Mouse (Mus musculus): ENCODE measurements around the gene Arhgef9. TPM values are rescaled to one million over a fixed set of nuclear protein-coding genes. Genes with fewer than 3 reads are reported as not detected.
A peak's percentile ranks its signal among the peaks of the same experiment; 100 is the strongest.

Gene Arhgef9
- 10.1 and 10.2 TPM in 2 replicates for polyA plus RNA-seq (2015; fragmentation: Nextera tagmentation; extraction: Ambion mirVana)

DNA sequence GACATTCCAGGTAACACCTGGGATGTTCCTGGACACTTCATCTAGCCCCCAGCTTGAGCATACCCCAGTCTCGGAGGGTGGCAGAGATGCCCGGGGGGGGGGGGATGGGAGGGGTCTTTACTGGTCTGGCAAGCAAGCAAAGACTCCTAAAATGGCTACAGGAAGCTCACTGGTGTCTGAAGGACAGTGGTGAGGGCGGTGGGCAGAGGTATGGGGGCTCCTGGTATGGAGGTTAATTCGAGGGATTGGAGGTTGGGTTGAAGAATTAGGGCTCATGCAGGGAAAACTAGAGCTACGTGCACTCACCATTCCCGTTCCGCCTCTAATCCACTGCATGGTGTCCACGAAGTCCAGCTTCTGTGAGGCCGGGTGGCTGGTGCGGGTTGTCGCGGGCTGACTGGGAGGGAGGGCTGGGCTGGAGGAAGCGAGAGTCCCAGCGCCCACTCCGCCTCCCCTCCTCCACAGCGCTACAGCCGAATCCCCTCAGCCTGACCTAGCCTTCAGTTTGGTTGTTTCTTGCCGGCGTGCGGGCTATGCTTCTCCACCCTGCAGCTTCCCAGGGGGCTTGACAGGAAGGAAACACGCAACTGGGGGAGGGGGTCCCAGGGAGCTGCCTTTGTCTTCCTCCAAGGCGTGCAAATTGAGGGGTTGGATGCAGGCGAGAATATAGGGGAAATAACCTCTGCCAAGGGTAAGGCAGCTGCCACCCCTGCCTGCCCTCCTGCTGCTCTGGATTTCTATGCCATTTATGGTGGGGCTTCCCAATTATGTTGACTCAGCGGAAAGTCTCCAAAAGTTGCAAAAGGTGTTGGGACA is at the start of gene Arhgef9:
TSS of gene Arhgef9 (minus strand) at position 753 of the 816 bp plus-strand sequence.
- peak; percentile 62; the same call in 1 of the 2 replicates for ATAC-seq (ENCODE audit: borderline replicate concordance, extremely low read depth, low FRiP score, low TSS enrichment)
- 22% methylated on average over 24 of the region's 24 CpGs for WGBS
- Histone ChIP-seq H3K4me1 (no peaks in the 10 kb centered on the region), H3K9me3 (no peaks in the 10 kb centered on the region), H3K27ac (no peak within 1 kb of the TSS), H3K27me3 (0 out of 2 replicates have a peak, but pooled peaks cover under 1% of the 10 kb centered on the region), H3K36me3 (no peaks in the 10 kb centered on the region), H3K9ac (peak within 1 kb of the TSS; percentile 37), H3K4me3 (peak within 1 kb of the TSS; percentile 42), H3K4me2 (peak within 1 kb of the TSS; percentile 63)

DNA sequence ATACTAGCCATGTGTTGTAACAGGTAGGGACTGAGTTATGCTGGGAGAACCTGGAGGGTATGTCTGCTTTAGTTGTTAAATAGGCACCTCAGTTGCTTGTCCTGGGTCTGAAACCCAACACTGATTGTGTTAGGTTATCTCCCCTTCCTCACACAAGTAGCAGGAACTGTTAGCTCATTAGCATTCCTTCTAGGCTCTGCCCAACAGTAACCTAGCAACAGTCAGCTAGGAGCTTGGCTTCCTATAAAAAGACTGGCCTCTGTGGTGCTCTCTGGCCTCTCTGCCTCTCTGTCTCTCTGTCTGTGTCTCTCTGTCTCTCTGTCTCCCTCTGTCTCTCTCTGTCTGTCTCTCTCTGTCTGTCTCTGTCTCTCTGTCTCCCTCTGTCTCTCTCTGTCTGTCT is 42.2 kb upstream of the Arhgef9 start:
- H3K9ac ChIP-seq, result no peak overlapping the region
- H3K4me2 ChIP-seq, result no peak overlapping the region
- no peaks in the 10 kb centered on the region for H3K27me3 ChIP-seq
- no peak overlapping the region for H3K4me3 ChIP-seq
- H3K36me3 ChIP-seq, result no peaks in the 10 kb centered on the region
- H3K4me1 ChIP-seq, result no peaks in the 10 kb centered on the region
- no peak overlapping the region for H3K27ac ChIP-seq
- H3K9me3 ChIP-seq, result no peaks in the 10 kb centered on the region
- ATAC-seq (ENCODE audit: borderline replicate concordance, extremely low read depth, low FRiP score, low TSS enrichment), result no peak

DNA sequence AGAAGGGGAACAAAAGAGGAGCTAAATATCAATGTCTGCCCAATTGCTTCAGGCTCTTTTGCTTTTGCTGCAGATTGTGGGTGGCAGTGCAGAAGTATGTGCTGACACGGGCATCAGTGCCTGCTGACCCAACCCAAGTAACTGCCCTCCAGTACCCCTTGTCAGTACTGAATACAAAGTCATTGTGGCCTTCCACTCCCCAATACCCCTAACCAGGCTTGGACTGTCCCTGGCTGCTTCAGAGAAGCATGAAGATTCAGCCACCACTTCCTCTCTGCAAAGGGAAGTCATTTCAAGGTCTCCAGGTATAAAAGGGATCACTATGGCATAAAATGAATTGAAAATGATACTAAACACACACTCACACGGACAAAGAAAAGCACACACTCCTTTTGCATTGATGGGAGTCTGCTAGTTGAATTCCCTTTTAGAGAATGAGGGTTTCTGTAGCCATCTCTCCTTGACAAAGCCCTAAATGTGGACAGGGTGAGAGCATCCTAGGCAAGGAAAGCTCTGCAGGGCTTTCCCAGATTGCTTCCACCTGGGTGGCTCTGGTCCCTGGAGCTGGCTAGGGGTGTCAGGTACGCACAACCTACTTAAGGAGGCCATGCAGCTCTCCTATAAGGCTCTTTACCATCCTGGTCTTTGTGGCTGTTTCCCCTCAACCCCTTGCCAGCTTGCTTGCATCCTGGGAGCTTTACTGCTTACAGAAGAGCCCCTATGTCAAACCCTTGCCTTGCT is 1.1 kb downstream of the Arhgef9 start:
- WGBS, result 49% methylated on average over 3 of the region's 3 CpGs
- H3K4me1 ChIP-seq, result no peaks in the 10 kb centered on the region
- H3K4me3 ChIP-seq, result peak overlapping the region; percentile 42
- H3K9ac ChIP-seq, result no peak overlapping the region
- no peak overlapping the region for H3K27ac ChIP-seq
- H3K4me2 ChIP-seq, result peak overlapping the region; percentile 63
- 0 out of 2 replicates have a peak, but pooled peaks cover 3% of the 10 kb centered on the region for H3K27me3 ChIP-seq
- no peaks in the 10 kb centered on the region for H3K9me3 ChIP-seq
- H3K36me3 ChIP-seq, result no peaks in the 10 kb centered on the region
- ATAC-seq (ENCODE audit: borderline replicate concordance, extremely low read depth, low FRiP score, low TSS enrichment), result no peak

DNA sequence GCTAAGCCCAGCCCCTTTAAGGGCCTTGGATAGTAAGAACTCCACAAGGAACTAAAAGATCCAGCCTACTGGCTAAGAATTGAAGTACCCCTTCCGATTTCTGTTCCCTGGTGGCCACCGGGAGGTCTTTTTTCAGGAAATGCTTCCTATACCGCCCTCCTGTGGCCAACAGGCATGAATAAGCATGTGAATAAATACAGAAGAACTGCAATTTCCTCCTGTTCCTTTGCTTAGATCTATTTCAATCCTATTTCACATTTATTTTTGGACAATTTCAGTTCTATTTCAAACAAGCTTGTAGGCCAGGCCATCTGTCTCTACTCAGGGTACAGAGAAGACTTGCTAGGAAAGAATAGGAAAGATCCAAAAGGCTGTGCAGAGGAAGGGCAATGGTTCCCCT is 20.7 kb downstream of the Arhgef9 start:
- H3K27ac ChIP-seq, result no peak overlapping the region

DNA sequence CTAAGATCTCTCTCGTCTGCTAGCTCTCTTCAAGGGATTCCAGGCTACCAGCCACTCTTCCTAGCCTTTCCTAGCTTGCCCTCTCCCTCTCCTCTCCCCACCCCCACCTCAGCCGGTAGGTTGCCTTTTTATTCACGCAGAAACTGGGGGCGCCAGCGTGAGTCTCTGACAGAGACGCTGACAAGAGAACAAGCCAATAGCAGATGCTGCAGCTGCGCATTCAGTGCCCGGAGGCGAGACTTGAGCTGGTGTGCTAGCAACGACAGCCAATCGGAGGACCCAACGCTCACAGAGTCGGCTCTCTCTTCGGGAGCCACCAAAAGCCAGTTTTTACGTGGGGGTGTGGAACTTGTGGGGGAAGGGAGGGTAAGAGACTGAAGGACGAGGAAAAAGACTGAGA is 30.3 kb downstream of the Arhgef9 start:
- peak overlapping the region; percentile 62 for H3K4me2 ChIP-seq

More for the DNA sequence above, 20.7 kb downstream of the Arhgef9 start:
- Histone ChIP-seq H3K4me2 (no peak overlapping the region), H3K36me3 (no peaks in the 10 kb centered on the region), H3K9ac (no peak overlapping the region), H3K4me3 (no peak overlapping the region), H3K4me1 (no peaks in the 10 kb centered on the region), H3K9me3 (no peaks in the 10 kb centered on the region), H3K27me3 (no peaks in the 10 kb centered on the region)
- WGBS, result 10% methylated on average over 3 of the region's 3 CpGs
- no peak for ATAC-seq (ENCODE audit: borderline replicate concordance, extremely low read depth, low FRiP score, low TSS enrichment)

DNA sequence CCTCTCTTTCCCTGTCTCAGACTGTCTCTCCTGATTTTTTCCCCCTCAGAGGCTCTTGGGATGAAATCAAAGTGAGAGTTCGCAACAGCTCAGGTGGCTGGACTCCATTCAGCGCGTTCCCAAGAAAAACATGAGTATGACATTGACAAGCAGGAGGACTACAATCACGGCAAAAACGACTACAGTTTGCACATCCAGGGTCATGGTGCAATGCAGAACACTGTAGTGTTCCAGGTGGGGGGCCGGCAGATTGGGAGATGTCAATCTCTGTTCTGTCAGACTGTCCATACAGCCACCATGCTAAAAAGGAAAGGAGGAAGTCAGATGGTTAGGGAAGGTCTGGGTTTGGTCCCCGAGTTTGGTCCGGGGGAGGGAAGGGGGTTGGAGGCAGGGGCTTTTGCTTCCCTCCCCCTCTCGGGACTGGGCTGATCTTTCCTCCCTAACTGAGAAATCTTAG is 31.0 kb downstream of the Arhgef9 start:
- Histone ChIP-seq H3K36me3 (no peaks in the 10 kb centered on the region), H3K9ac (peak overlapping the region; percentile 47), H3K27me3 (peaks cover 4% of the 10 kb centered on the region; the same call in 1 of the 2 replicates), H3K4me1 (no peaks in the 10 kb centered on the region), H3K4me3 (peak overlapping the region; percentile 51), H3K27ac (peak overlapping the region; percentile 77), H3K4me2 (peak overlapping the region; percentile 62), H3K9me3 (no peaks in the 10 kb centered on the region)
- 15% methylated on average over 9 of the region's 9 CpGs for WGBS
- peak; percentile 50 for ATAC-seq (ENCODE audit: borderline replicate concordance, extremely low read depth, low FRiP score, low TSS enrichment)

More for the DNA sequence above, 30.3 kb downstream of the Arhgef9 start:
- no peaks in the 10 kb centered on the region for H3K4me1 ChIP-seq
- H3K27ac ChIP-seq, result peak overlapping the region; percentile 77
- H3K36me3 ChIP-seq, result no peaks in the 10 kb centered on the region
- 9% methylated on average over 16 of the region's 16 CpGs for WGBS
- peak overlapping the region; percentile 47 for H3K9ac ChIP-seq
- H3K27me3 ChIP-seq, result peaks cover 4% of the 10 kb centered on the region; the same call in 1 of the 2 replicates
- peak; percentile 99 for ATAC-seq (ENCODE audit: borderline replicate concordance, extremely low read depth, low FRiP score, low TSS enrichment)
- H3K9me3 ChIP-seq, result no peaks in the 10 kb centered on the region
- peak overlapping the region; percentile 51 for H3K4me3 ChIP-seq

DNA sequence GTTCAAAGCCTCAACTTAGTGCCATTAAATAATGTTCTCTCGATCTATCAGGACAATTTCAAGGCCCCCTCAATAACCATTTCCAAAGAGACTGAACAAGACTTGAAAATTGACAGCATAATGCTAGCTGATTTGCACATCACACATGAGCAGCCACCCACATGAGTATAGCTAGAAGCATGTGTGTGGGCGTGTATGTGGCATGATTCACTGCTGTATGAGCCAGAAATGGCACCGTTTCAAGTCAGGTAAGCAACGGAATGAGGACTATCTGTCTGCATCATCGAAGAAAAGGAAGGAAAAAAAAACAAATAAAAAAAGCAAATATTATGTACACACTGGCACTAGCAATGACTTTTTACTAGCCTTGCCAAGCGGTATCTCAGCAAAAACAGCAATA is 32.5 kb downstream of the Arhgef9 start:
- Histone ChIP-seq H3K27ac (no peak overlapping the region), H3K4me2 (0 out of 2 replicates have a peak overlapping the region, but pooled peaks have one; percentile 10), H3K4me3 (no peak overlapping the region), H3K9ac (no peak overlapping the region), H3K27me3 (peaks cover 4% of the 10 kb centered on the region; the same call in 1 of the 2 replicates), H3K36me3 (no peaks in the 10 kb centered on the region), H3K4me1 (no peaks in the 10 kb centered on the region), H3K9me3 (no peaks in the 10 kb centered on the region)
- ATAC-seq (ENCODE audit: borderline replicate concordance, extremely low read depth, low FRiP score, low TSS enrichment), result no peak
- WGBS, result 50% methylated on average over 6 of the region's 6 CpGs

DNA sequence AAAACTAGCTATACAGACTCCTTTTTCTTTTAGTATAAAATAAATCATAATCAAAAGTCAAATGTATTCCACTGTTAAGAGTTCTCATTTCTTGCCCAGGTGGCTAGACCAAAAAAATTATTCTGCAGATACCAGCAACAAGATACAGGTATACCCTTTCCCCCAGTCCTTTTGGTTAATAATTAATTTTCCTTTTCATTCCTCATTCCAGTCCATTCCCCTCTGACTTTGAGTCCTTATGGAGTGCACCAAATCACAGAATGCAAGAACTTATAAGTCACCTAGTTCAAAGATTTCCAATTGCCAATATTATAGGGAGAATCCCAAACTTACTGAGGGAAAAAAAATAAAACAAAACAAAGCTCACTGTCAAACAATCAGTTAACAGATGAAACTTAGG is 33.2 kb downstream of the Arhgef9 start:
- H3K4me2 ChIP-seq, result no peak overlapping the region
- peaks cover 4% of the 10 kb centered on the region; the same call in 1 of the 2 replicates for H3K27me3 ChIP-seq
- H3K27ac ChIP-seq, result no peak overlapping the region
- H3K4me1 ChIP-seq, result no peaks in the 10 kb centered on the region
- H3K36me3 ChIP-seq, result no peaks in the 10 kb centered on the region
- H3K4me3 ChIP-seq, result no peak overlapping the region
- no peak overlapping the region for H3K9ac ChIP-seq
- H3K9me3 ChIP-seq, result no peaks in the 10 kb centered on the region
- no peak for ATAC-seq (ENCODE audit: borderline replicate concordance, extremely low read depth, low FRiP score, low TSS enrichment)

DNA sequence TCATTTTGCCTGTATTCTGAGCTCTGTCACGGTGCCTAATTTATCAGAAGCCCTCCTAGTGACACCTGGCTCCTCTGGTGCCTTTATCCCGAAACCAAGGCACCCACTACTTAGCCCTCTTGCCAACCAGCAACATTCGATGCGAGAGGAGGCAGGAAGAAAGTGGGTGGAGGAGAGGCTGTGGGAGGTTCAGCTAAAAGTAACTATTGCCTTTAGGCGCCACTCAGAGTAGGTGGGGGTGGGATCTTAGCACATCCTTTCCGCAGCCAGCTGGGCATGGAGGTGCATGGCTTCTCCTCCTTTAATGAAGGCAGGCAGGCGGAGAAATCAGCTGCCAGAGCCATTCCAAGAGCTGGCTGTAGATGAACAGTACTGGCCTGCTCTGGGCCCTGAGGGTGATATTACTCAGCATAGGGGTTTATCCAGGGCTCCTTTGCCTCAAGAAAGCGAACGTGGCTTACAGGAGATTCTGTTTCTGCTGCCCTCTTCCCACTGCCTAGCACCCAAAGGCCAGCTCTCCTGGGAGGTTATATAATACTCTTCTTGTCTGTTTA is 39.7 kb downstream of the Arhgef9 start:
- WGBS, result 52% methylated on average over 9 of the region's 9 CpGs

DNA sequence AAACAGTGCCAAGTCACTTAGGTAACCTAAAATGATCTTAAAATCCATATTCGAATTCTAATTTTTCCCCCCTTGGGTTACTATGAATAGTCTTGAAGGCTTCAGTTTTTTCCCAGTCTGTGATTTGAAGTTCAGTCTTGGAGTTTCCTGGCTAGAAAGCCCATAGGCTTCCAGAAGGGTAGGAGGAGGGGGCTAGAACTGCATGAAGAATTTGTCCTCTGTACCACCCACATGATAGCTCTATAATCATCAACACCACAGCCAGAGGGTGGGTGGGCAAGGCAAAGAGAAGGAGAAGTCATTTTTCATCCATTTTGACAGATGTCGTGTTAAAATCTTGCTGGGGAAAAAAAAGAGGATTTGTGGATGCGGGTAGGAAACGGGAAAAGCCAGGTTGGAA is 58.0 kb downstream of the Arhgef9 start:
- Histone ChIP-seq H3K9ac (no peak overlapping the region), H3K4me2 (no peak overlapping the region), H3K4me1 (no peaks in the 10 kb centered on the region), H3K27me3 (0 out of 2 replicates have a peak, but pooled peaks cover 3% of the 10 kb centered on the region), H3K4me3 (no peak overlapping the region), H3K27ac (no peak overlapping the region), H3K9me3 (no peaks in the 10 kb centered on the region), H3K36me3 (no peaks in the 10 kb centered on the region)
- ATAC-seq (ENCODE audit: borderline replicate concordance, extremely low read depth, low FRiP score, low TSS enrichment), result no peak
- WGBS, result 85% methylated on average over 4 of the region's 4 CpGs

More for the DNA sequence above, 39.7 kb downstream of the Arhgef9 start:
- Histone ChIP-seq H3K27ac (no peak overlapping the region), H3K27me3 (peaks cover 4% of the 10 kb centered on the region; the same call in 1 of the 2 replicates), H3K4me1 (no peaks in the 10 kb centered on the region), H3K36me3 (no peaks in the 10 kb centered on the region), H3K9ac (no peak overlapping the region), H3K4me2 (no peak overlapping the region), H3K4me3 (no peak overlapping the region), H3K9me3 (no peaks in the 10 kb centered on the region)
- ATAC-seq (ENCODE audit: borderline replicate concordance, extremely low read depth, low FRiP score, low TSS enrichment), result no peak

DNA sequence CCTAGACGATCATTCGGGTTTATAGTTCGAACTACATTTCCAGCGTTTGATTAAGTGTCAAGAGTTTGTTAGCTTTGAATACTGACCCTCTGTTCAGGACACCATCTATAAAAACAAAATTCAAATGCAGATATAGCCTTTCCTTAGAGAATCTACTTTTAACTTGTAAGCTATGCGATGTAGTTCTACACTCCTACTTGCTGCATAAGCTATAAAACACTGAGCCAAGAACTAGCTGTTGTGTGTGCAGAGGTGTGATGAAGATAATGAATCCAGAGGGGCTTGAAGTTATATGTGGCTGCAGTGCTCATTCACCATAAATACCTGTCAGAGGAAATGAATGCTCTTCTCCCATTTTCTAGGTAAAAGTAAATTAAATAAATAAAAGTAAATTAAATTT is 63.2 kb downstream of the Arhgef9 start:
- Histone ChIP-seq H3K4me3 (no peak overlapping the region), H3K36me3 (no peaks in the 10 kb centered on the region), H3K27me3 (0 out of 2 replicates have a peak, but pooled peaks cover 3% of the 10 kb centered on the region), H3K4me1 (no peaks in the 10 kb centered on the region), H3K4me2 (no peak overlapping the region), H3K27ac (no peak overlapping the region), H3K9me3 (no peaks in the 10 kb centered on the region), H3K9ac (no peak overlapping the region)
- no peak for ATAC-seq (ENCODE audit: borderline replicate concordance, extremely low read depth, low FRiP score, low TSS enrichment)
- WGBS, result 81% methylated on average over 5 of the region's 5 CpGs

Measured in lung, embryonic 15.5 days (tissue).